Mouse (Mus musculus): Measurements from ENCODE around the gene Abhd16b. TPM values are rescaled to one million over a fixed set of nuclear protein-coding genes. Genes with fewer than 3 reads are reported as not detected.

Abhd16b gene
- total RNA-seq (2021): not detected
- polyA plus RNA-seq (2012; rRNA removed): not detected in 2 replicates
- long read RNA-seq: 0 reads

DNA sequence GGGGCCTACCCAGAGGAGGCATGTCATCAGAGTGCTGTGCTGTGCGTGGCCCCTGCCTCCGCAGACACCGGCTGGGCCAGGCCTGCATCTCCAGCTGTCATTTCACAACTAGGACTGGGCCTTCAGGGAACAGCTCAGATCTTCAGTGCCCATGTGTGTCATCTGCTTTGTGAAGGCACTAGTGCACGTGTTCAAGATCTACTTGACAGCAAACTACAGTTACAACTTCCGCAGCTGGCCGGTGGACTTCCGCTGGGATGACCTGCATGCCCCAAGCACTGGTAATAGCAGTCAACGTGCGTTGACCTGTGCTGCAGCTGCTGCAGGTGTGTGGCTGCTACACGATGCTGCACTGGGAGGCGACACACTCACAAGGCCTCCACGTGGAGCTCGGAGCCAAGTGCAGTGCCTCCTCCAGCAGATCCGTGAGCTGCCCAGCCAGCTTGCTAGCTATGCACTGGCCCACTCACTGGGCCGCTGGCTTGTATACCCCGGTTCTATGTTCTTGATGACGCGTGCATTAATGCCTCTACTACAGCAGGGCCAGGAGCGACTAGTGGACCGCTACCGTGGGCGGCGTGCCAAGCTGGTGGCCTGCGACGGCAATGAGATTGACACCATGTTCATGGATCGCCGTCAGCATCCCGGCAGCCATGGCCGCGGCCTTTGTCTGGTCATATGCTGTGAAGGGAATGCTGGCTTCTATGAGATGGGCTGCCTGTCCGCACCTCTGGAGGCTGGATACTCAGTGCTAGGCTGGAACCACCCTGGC, at the start of gene Abhd16b:
Gene Abhd16b, plus strand, starts transcription at position 51 of the 772 bp plus-strand sequence.
- DNase-seq: no peak

DNA sequence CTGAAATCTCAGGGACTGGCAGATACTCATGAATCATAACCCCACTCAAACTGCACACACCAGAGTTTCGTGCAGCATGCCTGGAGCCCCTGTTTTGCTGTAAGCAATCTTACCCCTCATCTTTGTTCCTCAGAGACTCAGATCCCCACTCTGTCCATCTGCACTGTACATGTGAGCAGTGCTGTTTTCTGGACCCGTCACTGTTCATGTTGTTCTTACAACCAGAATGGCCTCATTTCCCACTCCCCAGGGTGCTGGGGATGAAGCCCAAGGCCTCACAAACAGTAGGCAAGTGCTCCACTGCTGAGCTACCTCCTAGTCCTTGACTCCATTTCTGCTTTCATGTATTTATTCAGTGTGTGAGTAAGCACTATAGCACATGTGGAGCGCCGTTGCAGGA, 40.8 kb upstream of the Abhd16b start:
- no peak for DNase-seq

DNA sequence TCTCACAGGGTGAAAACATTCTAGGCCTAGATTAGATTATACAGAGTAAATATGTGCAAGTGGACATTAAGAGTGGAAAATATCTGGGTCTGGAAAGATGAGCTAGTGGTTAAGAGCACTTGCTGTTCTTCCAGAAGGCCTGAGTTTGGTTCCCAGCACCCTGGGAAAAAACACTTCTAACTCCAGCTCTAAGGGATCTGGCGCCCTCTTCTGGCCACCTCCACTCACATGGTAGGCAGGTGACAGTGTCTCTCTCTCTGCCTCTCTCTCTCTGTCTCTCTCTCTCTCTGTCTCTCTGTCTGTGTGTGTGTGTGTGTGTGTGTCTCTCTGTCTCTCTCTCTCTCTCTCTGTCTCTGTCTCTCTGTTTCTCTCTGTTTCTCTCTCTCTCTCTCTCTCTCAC, 39.7 kb upstream of the Abhd16b start:
- no peak for DNase-seq

DNA sequence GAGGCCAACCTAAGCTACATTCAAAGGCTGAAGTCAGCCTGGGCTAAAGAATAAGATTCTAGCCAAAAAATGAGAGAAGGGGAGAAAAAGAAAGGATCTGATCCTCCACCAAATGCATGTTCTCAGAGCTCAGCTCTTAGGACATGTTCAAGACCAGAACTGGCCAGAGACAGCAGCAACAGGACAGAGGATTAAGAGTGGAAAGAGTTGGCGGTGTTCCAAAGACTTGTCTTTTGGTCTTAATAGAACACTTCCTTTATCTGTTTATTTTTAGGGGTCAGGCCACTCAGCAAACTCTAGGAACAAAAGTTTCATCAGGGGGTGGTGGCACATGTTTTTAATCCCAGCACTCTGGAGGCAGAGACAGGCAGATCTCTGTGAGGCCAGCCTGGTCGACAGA, 37.1 kb upstream of the Abhd16b start:
- DNase-seq: no peak

DNA sequence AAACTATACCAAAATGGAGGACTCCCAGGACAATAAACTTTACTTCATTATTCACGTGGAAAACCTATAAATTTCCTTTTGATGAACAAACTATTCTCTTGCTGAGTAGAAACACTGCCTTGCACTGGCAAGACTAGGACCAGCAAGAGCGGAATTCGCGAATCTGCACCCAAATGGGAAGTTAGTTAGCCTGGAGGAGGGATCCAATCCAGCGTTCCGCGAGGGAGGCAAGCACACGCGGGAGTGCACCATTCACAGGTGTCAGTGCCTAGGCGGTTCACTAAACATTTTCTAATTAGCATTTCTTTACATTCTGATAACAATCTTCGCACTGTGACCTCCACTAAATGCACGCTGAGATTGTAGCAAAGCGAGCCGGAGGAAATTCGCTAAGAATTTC, 35.2 kb upstream of the Abhd16b start:
- peak; percentile 32 for DNase-seq

DNA sequence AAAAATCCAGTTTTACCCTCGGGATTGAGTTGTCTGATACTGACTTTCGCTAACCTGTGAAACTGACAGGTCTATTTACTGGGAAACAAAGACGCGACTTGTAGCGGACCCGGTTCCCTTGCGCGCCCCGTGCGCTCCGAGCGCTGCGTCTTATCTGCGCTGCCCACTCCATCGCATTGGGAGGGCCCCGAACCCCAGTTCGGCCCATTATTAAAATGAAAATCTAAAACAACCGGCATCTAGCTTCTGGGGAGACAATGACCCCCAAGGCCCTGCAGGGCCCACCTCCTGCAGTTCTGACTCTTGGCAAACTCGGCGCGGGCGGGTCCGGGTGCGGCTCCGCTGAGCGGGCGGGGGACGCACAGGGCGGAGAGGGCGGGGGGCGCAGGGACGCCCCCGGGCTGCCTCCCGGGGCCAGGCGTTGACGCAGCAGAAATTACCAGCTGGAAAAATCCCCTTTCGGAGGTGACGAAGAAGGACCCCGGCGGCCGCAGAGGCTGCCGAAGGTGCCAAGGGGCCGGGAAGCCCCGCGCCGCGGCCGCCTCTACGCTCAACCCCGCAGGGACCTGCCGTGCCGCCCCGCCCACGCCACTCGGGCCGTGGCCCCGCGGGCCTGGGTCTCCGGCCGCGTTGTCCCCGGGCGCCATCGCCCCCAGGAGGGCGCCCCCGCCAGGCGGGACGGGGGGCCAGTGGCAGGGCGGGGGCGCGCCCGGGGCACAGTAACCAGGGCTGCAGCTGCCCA, 34.4 kb upstream of the Abhd16b start:
- peak; percentile 68 for DNase-seq

DNA sequence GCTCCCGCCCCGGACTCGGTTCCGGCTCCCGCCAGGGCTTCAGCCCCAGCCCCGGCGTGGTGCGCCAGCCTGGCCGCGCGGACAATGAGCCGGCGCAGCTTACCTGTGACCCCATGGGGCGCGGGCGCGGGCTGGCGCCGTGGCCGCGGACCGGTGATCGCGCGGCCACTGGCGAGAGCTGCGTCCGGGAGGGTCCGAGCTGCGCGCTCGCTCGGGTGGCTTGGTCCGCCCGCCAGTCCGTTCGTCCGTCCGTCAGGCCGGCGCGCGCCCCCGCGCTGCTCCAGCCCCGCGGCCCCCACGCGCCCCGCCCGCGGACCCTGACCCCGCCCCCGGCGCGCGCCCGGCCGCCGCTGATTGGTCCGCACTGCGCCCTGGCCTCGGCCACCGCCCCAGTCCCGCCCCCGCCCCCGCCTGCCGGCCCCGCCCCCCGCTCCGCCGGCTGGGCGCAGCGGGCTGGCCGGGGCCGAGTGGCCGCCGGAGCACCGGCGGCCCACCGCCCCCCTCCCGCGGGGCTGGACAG, 33.8 kb upstream of the Abhd16b start, which contains the start of gene Zbtb46:
Gene Zbtb46, minus strand, starts transcription at position 274 of the 520 bp plus-strand sequence.
- DNase-seq: peak; percentile 96

DNA sequence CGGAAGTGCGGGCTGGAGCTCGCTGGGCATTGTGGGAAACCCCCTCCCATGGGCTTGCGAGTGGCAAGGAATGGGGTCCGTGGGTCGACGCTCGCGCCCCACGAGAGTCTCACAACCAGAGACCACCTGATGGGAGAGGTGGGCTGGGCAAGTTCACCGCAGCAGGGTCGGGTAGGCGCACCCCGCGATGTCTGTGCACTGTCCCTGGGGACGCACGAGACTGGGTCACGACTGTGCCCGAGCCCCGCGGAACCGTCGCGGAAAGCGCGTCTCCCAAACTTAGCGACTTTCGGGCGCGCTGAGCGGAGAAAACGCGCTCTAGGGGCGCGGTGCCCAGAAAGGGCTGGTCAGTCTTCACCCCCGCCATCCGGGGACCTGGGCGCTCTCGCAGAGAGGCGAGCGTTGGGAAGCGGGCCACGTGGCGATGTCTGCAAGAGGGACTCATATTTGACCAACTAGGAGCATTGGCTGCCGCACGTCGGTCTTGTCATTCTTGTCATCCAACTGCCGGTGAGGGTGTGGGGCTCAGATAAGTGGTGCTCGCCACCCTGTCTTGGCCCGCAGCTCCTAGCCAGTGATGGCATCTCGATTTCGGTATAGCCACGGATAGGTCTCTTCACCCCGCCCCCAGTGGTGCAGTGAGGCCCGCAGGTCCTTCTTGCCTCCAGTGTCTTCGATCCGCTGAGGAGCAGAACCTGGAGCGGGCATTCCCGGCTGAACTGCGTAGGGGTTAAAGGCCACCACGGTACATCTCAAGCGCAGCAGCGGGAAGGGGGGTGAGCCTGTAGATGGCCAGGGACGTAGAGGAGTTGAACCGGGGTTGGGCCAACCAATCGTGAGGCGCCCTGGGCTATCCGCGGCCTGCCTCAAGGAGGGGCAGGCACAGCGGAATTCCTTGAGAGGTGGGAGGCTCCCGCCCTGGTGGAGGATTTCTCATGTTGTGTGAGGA, 33.1 kb upstream of the Abhd16b start:
- DNase-seq: peak; percentile 81

DNA sequence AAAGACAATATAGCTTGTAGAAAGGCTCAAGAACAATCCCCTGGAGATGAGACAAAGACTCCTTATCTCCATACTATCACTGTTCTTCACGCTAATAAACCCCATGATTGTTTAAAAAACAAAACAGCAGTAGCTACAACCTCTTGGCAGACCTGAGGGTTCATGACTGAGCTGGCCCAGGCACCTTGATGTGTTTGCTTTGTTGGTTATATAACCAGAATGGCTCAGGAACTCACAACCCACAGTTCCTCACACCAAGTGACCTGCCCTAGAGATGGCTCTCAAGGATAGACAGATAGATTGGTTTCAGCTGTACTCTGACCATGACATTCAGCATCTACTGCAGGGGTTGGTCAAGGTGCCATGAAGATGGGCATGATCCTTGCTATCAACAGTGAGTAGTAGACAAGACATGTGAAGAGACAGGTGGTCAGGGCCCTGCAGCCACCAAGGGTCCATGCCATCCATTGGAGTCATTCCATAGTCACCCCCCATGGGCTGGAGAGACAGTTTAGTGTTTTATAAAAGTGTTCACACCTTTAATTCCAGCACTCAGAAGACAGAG, 31.4 kb upstream of the Abhd16b start:
- no peak for DNase-seq

DNA sequence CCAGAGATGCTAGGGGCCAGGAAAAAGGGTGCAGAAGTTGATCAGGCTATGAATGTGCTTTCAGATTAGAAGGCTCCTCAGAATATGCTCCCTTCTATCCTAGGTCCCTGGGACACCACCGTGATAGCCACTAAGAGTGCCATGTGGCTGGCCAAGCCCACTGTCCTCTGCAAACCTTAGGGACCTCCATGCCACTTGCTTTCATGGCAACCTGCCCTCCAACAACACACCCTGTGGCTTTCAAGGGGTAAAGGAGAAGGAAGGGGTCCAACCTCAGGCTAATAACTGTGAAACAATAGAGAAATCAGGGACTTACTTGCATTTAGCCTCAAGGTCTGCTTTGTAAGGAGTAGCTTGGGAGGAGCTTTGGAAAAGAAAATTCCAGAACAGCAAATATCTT, 30.4 kb upstream of the Abhd16b start:
- no peak for DNase-seq

DNA sequence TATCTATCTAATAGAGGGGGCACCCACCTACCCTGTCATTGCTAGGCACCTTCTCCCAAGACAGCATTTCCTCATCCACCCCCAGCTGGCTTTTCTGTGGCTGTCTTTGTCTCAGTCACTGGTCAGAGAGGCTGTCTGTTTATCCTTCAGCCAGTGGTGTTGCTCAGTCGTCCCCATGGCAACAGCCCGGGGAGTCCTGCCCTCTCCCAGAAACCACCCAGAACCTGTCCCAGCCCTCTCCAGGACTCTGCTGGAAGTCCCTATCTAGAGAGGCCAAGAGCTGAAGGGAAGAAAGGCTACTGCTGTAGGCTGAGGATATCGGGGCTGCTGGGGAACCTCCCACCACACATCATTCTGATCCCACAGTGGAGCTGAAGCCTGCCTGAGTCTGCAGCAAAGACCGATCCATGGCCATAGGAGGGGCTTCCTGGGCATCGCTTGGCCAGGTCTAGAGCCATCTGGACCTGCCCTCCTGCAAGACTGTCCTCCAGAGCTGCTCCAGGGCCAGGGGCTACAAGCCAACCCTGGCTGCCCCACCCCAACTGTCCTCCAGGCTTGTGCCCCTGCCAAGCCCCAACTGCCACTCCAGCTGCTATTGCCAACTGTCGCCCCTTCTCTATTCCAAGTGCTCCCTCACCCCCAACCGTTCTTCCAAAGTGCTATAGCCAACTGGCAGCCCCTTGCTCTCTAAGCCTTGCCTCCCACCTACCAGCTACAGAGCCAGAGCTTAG, 29.8 kb upstream of the Abhd16b start:
- peak; percentile 77 for DNase-seq

DNA sequence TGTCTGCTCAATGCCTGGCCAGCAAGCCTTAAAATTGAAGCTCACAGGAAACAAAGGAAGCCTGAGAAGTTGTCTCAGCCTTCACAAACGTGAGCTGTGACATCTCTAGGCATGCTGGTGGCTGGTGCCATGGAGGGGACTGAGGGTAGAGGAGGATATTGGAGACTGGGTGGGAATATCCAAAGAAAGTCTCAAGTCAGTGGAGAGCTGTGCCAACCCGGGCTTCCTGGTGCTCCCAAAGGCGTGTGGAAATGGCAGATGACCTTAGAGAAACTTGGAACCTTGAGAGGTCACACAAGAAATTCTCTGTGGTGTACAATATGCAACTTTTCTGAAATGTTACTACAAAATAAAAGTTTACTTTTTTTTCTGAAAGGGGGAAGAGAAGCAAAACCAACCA, 27.6 kb upstream of the Abhd16b start:
- no peak for DNase-seq

DNA sequence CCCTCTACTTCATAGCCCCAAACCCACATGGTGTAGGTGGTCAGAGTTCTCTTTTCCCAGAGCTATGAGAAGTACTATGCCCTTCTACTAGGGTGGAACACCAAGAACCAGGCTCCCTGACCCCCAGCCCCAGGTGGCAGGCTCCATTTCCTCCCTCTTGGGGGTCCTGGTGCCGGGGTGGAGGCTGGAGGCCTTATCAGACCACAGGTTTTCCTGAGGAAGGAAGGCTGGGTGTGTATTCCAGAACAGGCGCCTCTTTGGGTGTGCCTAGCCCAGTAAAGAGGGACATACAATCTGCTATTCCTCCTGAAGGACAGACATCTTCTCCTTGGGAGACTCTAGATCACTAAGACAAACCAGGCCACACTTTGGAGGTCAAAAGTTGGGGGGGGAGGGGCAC, 22.7 kb upstream of the Abhd16b start:
- peak; percentile 48 for DNase-seq

DNA sequence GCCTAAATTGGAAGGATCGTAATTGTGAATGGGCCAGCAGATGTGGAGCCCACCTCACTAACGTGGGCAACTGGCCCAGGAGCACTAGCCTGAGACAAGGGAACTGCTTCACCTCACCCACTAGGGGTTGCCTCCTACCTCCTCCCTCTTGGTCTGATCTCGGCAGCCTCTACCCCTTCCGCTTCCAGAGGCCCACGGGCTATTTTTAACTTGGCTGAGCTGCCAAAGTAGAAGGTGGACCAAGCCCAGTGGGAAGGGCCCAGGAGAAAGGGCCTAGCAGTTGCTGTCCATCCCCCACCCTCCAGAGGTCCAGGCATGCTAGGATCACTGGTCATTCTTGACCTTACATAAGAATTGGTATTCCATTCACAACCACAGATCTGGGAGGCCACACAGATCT, 21.8 kb upstream of the Abhd16b start:
- DNase-seq: peak; percentile 67

DNA sequence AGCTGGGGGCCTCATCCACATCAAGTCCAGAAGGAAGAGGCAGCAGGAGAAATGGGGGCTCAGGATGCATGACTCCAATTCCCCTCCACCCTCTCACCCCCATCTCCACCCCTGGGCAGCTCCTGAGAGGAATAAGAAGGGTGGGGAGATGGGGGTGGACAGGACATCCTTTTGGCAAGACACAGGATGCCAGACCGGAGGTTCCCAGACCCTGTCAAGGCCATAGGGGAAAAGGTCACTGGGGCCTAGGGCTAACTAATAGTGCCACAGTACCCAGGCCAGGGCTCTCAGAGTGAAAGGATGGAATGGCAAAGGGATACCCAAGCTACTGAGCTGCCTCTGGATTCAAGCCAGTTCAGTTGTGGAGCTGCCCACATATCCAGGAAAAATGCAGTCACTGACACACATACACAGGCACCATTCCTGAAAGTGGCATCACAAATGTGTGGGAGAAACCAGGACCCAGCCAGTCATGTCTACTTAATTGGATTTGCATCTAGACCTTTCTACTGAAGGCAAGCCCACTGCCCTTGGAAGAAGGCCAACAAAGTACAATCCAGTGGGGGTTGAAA, 20.7 kb upstream of the Abhd16b start:
- DNase-seq: peak; percentile 44

DNA sequence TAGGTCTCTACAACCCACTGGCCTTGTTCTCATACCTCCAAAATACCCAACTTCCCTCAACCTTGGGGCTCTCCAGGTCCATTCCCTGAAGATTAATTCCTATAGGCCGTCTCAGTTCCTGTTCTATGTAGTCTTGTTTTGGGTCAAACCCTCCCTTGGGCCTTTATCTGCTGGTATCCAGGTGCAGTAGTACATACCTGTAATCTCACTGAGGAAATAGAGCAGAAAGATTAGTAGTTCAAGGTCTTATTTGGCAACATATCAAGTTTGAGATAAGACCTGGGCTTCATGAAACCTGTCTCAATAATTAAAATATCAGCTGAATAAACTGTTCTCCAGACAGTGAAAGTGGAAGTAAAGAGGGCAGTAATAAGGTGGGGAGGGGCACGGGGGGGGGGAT, 9.9 kb upstream of the Abhd16b start:
- no peak for DNase-seq

DNA sequence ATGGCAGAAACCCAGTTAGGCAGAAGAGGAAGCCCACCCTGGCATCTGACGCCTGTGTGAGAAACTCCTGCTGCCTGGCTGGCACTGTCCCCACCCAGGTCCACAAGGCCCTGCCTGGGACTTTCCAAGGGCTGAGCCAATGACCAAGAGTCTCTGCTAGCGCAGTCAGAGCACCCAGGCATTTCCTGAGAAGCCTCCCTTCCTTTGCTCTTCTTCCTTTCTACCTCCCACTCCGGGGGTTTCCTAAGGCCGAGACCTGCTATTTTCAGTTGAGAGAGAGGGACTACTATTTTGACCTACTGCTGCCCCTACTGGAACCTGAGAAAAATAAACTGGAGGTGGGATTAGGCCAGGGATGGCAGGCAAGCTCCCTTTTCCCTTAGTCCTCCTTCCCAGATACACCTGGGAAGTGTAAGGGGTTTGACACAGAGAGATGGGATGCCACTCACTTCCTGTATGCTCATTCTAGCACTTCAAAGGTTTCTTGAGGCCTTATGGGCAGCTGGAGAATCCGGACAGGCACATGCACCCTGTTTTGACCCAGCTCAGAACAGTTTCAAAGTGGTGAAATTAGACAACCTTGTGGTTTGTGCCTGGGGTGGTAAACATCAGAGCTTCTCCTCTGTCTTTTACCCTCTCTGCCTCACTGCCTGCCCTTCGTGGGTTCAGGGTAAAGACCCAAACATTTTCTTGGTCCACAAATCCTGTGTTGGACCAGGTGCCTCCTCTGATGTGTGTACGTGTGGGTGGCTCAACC, 9.3 kb upstream of the Abhd16b start:
- peak; percentile 66 for DNase-seq

DNA sequence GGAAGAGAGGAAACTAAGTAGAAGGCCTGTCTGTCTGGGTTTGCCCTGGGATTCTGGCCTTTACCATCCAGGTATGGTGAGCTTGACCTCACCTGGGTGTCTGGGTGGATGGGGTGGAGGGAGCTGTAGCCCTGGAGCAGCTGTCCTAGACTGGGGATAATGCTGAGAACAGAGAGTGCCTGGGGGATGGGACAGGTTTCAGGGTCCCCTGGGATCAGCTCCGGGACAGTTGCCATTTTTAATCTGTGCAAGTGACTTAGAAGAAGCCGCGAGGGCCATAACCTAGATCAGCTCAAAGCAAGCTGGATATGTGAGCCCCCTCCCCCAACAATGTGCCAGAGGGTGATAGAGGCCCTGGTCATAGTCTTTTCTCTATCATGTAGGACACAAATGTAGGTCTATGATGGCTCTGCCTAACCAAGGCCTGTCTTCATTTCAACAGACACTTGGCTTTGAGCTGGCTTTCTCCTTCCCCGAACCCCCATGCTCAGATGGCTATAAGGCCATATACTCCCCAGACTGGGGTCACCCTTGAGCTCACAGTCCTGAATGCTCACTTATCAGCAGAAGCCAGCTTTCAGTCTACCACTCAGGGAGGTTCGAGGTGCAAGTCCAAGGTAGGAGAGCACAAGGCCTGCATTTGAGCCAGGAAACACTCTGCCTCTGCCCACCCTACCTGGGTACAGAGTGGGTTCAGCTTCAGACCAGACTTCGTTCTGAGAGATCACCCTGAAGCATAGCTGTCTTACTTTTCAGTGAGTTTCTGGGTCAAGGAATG, 8.4 kb upstream of the Abhd16b start:
- DNase-seq: peak; percentile 27

DNA sequence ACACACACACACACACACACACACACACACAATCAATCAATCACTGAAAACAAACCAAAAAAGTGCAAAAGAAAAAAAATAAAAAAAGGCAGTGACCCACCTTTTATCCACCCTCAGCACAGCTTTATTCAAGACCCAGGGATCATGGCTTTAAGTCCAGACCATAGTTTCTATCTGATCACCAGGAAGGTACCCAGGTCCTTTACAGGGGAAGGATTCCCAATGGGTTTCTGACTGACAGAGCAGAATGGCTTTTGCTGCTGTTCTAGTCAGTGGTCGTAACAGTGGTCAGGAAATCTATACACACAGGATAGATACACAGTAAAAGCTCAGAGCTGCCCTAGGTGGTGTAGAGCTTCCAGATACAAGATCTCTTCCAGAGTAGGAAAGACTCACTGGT, 7.3 kb upstream of the Abhd16b start:
- DNase-seq: no peak

Measured in adrenal gland, adult 2 months (tissue).